Mouse (Mus musculus) embryonic fibroblast, embryonic 13.5 days (primary cell): ENCODE results near the gene Chka.

Experiments
- CTCF ChIP-seq: IDR thresholded peaks from 2 replicates; pipeline ENCODE4 v1.5.1; 2011; ENCODE audit warnings: mild to moderate bottlenecking, control low read depth, low read length, moderate library complexity, borderline replicate concordance; ENCODE audit not compliant: insufficient read depth
- POLR2A ChIP-seq: IDR thresholded peaks from 2 replicates; pipeline ENCODE4 v1.6.1; 2011; ENCODE audit warnings: low read depth, mild to moderate bottlenecking, control low read depth, low read length, moderate library complexity

GRCm38 (mm10) chr19:3853121-3853520, 1.5 kb downstream of the Chka start:
- TF ChIP-seq CTCF: no peak
- TF ChIP-seq POLR2A: no peak
